Comparison of ENCODE assay signal across 11 mouse cellular contexts in genomic region chr8:45703700-45704101, GRCm38 (mm10).
A peak's percentile ranks its signal among the peaks of the same experiment; 100 is the strongest.
DNase-seq lines count a peak whose midpoint lies in the region; ATAC-seq and TF ChIP-seq lines count a peak whose summit lies in the region.
"Had no signal": no experiment of that assay in that cellular context is flagged by ENCODE, and none has a peak within 500 bp of the region (broad histone marks: within the 10 kb centered on the region; RNA-seq: fewer than 3 reads in every experiment).

No protein-coding gene starts in this region.

- no peak for TF ChIP-seq CTCF in intestine, postnatal 0 days (IDR thresholded peaks at IDR 0.05; ENCODE audit: low read depth)

- 0 out of 2 replicates have a peak overlapping the region, but pooled peaks have one; percentile 3 for H3K27ac ChIP-seq in neural tube, embryonic 13.5 days (replicated peaks)
- no peak overlapping the region for H3K27ac ChIP-seq in intestine, postnatal 0 days (ENCODE audit: low read depth, low read length)
- H3K27ac ChIP-seq: hindbrain, embryonic 15.5 days; limb, embryonic 13.5 days had no signal

- no peak overlapping the region for H3K4me3 ChIP-seq in neural tube, embryonic 13.5 days
- no peak overlapping the region for H3K4me3 ChIP-seq in intestine, postnatal 0 days (ENCODE audit: low read depth, low read length)
- H3K4me3 ChIP-seq: hindbrain, embryonic 15.5 days; limb, embryonic 13.5 days had no signal

- no peaks in the 10 kb centered on the region for H3K27me3 ChIP-seq in neural tube, embryonic 13.5 days
- H3K27me3 ChIP-seq in intestine, postnatal 0 days (replicated peaks; ENCODE audit: control insufficient read depth, insufficient read depth, low read length) = no peaks in the 10 kb centered on the region
- H3K27me3 ChIP-seq: hindbrain, embryonic 15.5 days; limb, embryonic 13.5 days had no signal

- no peak overlapping the region for H3K4me2 ChIP-seq in neural tube, embryonic 13.5 days
- no peak overlapping the region for H3K4me2 ChIP-seq in intestine, postnatal 0 days (replicated peaks; ENCODE audit: low read depth)
- H3K4me2 ChIP-seq: hindbrain, embryonic 15.5 days; limb, embryonic 13.5 days had no signal

- WGBS in neural tube, embryonic 13.5 days = 73% methylated on average over 4 of the region's 4 CpGs
- WGBS in intestine, postnatal 0 days = 76% methylated on average over 4 of the region's 4 CpGs

- H3K36me3 ChIP-seq in neural tube, embryonic 13.5 days = no peaks in the 10 kb centered on the region
- H3K36me3 ChIP-seq in intestine, postnatal 0 days (ENCODE audit: control insufficient read depth, insufficient read depth) = no peaks in the 10 kb centered on the region
- H3K36me3 ChIP-seq: hindbrain, embryonic 15.5 days had no signal

- ATAC-seq in frontal cortex, adult (ENCODE audit: low TSS enrichment) = peak; percentile 60
- ATAC-seq in neural tube, embryonic 13.5 days (ENCODE audit: low read depth) = peak; percentile 50; the same call in 1 of the 2 replicates
- no peak for ATAC-seq in intestine, postnatal 0 days
- ATAC-seq: CD4-positive, CD25-positive, alpha-beta regulatory T cell, adult 4 months had no signal

- DNase-seq in frontal cortex, postnatal 14 days (ENCODE audit: low spot score in 2 of 2) = no peak
- DNase-seq in neural tube, embryonic 10.5 days (ENCODE audit: extremely low spot score, low spot score) = no peak
- DNase-seq in mesoderm, embryonic 11.5 days (ENCODE audit: low read depth, low spot score) = peak; percentile 20
- DNase-seq in spleen, postnatal 14 days (ENCODE audit: low spot score in 2 of 2) = no peak
- DNase-seq: lung, adult 18-20 months had no signal

- peaks cover 5% of the 10 kb centered on the region; the same call in 1 of the 2 replicates for H3K4me1 ChIP-seq in neural tube, embryonic 13.5 days (replicated peaks)
- H3K4me1 ChIP-seq in intestine, postnatal 0 days (replicated peaks; ENCODE audit: control insufficient read depth, insufficient read depth, low read length) = no peaks in the 10 kb centered on the region
- H3K4me1 ChIP-seq: limb, embryonic 13.5 days had no signal

- H3K9me3 ChIP-seq in neural tube, embryonic 13.5 days = no peaks in the 10 kb centered on the region
- H3K9me3 ChIP-seq in intestine, postnatal 0 days (ENCODE audit: control insufficient read depth) = no peaks in the 10 kb centered on the region
- H3K9me3 ChIP-seq: hindbrain, embryonic 15.5 days; limb, embryonic 13.5 days had no signal

- no peak overlapping the region for H3K9ac ChIP-seq in neural tube, embryonic 13.5 days
- H3K9ac ChIP-seq in intestine, postnatal 0 days (ENCODE audit: low read depth, low read length) = no peak overlapping the region
- H3K9ac ChIP-seq: hindbrain, embryonic 15.5 days; limb, embryonic 13.5 days had no signal
